Mouse (Mus musculus) liver, postnatal 0 days (tissue): ENCODE measurements around the gene Trim26.

Experiments
- CTCF ChIP-seq: sonication (generic); IDR thresholded peaks from 2 replicates; pipeline ENCODE4 v1.5.1; 2016; ENCODE audit warnings: antibody characterized with exemption, low read depth
- EP300 ChIP-seq: IDR thresholded peaks from 2 replicates; pipeline ENCODE4 v1.6.1; 2016; ENCODE audit warnings: antibody characterized with exemption, low read depth, mild to moderate bottlenecking

DNA sequence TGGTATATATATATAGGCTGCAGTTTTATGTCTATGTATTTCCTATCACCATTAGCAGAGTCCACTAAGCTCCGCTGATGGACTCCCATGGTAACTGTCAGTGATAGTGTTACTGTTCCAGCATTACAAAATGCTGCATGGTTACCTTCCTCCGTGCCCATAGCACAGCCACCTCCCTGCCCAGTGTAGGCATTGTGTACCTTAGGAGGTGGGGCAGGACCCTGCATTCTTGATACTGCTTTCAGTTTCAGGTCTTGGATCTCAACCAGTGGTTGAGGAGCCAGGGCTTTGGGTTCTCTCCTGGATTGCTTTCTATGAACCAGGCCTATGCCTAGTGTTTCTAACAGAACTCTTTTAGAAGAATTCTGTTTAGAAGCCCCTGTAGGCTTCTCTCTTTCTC, 13.1 kb downstream of the Trim26 start:
- TF ChIP-seq CTCF (no peak), EP300 (no peak)
